Mouse (Mus musculus) kidney, adult 2 months (tissue): ENCODE measurements at regions not wholly inside any gene's neighbourhood (a gene's known extent, or its start where the extent isn't known, plus 50 kb on each side); places are given as distances from the start of the nearest gene placed in this dataset.

Experiments used
- CTCF ChIP-seq: fragments of 200-500 bp; conservative IDR thresholded peaks from 2 replicates; pipeline ENCODE4 v1.5.1; 2011; ENCODE audit warnings: low read depth, mild to moderate bottlenecking, control low read depth, low read length, moderate library complexity, mixed read lengths; ENCODE audit not compliant: insufficient read depth, insufficient read length
- POLR2A ChIP-seq: fragments of 200-500 bp; IDR thresholded peaks from one replicate; pipeline ENCODE4 v1.6.1; 2011; ENCODE audit warnings: low read depth, low read length, control low read depth

GRCm38 (mm10) chr19:60382661-60383060, 85.4 kb downstream of the Prlhr start:
- no peak for TF ChIP-seq CTCF
- no peak for TF ChIP-seq POLR2A
